Mouse (Mus musculus) megakaryocyte-erythroid progenitor cell, adult 5 weeks (primary cell): ENCODE data around the gene Zmynd10. TPM values are rescaled to one million over a fixed set of nuclear protein-coding genes. Genes with fewer than 3 reads are reported as not detected.

ENCODE experiments used
- polyA plus RNA-seq: library from polyadenylated mRNA; stranded (reverse); fragments of >175 nt; gene quantifications from 2 replicates; pipeline ENCODE4 v1.2.3, GENCODE M21; 2012

The Zmynd10 gene
- 0.65 and 0.95 TPM in 2 replicates for polyA plus RNA-seq

GRCm38 (mm10) chr9:107547026-107547425 lies at the start of gene Zmynd10:
Gene Zmynd10, plus strand, starts transcription at chr9:107547298.

GRCm38 (mm10) chr9:107533791-107534407 lies 13.2 kb upstream of the Zmynd10 start, which contains the start of gene Tmem115:
Gene Tmem115, plus strand, starts transcription at chr9:107533945.

DNA sequence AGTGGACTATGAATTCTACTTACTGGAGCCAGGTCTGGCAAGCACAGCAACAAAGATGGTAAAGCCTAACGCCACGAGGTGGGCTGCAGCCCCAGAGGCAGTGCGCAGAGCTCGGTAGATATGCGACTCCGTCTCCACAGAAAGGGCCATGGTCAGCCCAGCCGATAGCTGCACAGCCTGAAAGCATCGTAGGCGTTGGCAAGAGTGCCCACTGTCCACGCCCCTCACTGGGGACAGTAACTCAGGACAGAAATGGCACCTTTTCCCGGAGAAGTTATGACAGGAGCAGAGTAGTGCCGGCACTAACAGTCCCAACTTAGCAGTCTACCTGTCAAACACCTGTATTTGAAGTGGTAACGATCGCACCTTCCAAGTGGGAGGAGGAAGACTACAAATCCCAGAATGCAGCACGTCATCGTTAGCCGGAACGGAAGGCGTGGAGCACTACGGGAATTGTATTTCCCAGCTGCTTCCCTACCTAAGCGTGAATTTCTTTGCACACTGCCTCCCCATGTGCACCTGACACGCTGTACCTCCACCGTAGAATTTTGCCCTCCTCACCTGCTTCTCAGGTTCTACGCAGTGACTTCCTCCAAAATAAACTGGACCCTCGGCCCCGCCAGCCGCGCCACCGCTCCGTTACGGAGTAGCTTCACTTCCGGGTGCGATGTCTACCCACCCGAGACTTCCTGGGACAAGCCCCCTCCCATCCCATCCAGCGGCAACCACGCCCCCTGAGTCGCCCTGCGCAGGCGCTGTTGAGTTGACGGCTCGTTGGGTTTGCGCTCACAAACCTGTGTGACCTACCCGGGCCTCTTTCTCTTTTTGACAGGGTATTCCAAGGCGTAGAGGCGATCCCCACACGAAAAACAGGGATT lies 5.4 kb upstream of the Zmynd10 start, which contains the start of the genes Cyb561d2 and Nprl2:
Gene Cyb561d2 (minus strand): TSS at position 720 of the 878 bp plus-strand sequence.
Gene Nprl2 (plus strand): TSS at position 753 of the 878 bp plus-strand sequence.

DNA sequence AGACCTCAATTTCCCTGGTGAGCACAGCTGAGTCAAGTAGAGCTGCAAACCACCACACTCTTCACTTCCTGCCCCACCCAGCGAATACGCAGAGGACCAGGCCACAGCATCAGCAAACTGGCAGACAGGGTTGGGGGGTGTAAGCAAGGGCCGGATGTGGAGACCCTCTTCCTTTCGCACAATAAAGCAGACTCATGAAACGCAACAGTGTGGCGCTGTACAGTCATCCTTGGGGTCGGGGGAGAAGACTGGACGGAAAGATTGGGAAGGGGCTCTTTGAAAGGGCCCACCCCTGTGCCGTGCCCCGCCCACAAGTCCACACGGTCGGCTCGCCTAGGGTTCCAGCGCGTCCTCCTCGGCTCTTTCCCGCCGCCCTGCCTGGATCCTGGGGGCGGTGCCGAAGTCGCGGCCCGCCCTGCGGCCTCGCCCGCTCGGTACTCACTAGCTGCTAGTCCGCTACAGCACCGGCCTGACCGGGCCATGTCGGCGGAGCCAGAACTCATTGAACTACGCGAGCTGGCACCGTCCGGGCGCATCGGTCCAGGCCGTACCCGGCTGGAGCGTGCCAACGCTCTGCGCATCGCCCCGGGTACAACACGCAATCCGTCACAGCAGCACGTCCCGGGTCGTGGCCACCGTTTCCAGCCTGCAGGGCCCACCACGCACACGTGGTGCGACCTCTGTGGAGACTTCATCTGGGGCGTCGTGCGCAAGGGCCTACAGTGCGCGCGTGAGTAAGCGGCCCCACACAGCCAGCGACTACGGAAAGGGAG lies 4.2 kb downstream of the Zmynd10 start, which contains the start of gene Rassf1:
Gene Rassf1 (plus strand): TSS at position 439 of the 773 bp plus-strand sequence.

DNA sequence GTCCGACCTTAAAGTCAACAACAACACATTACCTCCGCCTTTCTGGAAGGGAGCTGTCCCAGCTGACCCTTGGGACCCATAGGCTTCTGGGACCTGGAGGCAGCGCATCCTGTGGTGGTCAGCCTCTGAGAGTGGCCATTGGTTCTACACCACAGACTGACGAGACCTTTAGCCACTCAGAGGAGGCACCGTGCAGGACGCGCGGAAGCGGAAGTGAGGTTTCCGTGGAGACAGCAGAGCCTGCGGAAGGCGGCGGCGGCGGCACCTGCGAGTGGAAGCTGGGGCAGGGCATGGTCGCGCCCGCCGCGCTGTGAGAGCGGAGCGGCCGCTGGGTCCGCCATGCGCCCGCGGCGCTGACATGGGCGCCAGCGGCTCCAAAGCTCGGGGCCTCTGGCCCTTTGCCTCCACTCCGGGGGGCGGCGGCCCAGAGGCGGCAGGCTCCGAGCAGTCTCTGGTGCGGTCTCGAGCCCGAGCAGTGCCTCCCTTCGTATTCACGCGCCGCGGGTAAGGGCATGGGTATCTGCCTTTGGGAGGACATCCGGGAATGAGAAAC lies 16.0 kb downstream of the Zmynd10 start, which contains the start of gene Tusc2:
Gene Tusc2 (plus strand): TSS at position 227 of the 553 bp plus-strand sequence.

DNA sequence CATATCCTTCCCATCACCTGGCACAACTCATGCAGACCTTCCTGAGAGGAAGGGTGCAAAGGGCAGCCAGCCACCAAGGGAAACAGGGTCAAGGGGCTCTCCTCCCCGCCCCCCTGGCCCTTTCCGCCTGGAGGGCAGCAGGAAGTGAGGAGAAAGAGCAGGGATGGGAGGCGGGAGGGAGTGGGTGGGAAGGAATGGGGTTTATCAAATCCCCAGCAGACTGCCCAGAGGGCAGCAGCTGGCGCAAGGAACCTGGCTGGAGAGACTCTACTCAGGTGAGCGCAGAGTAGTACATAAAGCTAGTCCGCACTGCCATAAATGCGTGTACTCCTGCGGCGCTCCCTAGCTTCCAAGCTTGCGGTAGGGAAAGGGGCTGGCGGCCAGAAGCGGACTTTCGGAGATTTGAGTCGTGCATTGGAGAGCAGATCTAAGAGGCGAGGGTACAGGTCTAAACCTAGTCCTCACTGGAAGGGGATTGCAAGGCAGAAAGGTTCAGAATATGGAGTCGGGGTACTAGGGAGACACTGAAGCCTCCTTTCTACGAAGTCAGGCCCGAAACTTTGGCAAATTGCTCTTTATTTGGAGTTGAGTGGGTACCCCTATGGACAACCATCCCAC lies 20.7 kb downstream of the Zmynd10 start, which contains the start of gene Hyal2:
Gene Hyal2 (plus strand): TSS at position 244 of the 618 bp plus-strand sequence.

DNA sequence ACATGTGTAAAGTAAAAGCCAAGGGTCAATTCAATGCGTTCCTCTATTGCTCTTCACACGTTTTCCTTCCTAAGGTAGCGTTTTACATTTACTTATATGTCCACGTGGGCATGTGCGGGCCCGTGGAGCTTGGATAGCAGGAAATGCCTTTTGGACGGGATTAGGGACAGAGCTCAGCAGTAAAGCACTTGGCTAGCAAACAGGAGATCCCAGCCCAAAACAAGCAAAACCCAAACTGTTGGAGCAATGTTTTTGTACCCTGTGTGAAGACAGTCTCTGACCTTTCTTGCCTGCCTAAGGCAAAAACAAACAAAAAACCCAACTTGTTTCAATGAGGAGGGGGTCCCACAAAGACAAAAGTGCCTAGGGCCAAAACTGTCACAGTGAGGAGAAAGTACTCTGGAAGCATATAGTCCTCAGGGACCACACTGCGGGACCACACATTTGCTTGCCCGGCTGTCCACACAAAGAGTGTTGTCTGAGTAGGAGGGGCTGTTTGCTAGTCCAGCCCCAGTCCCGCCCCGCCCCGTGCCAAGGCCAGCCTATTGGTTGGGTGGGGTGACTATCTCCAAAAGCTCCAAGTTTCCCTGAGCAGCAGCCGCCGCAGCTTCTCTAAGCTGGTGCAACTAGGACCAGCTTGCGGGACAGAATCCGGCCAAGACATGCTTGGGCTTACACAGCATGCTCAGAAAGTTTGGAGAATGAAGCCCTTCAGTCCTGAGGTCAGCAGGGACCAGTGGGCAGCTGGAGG lies 29.4 kb downstream of the Zmynd10 start, which contains the start of gene Hyal1:
Gene Hyal1 (plus strand): TSS at position 571 of the 751 bp plus-strand sequence.

GRCm38 (mm10) chr9:107578587-107578986 lies 31.5 kb downstream of the Zmynd10 start, which contains the start of gene Naa80:
Gene Naa80, plus strand, starts transcription at chr9:107578887.

GRCm38 (mm10) chr9:107580501-107581317 lies 33.6 kb downstream of the Zmynd10 start, which contains the start of gene Hyal3:
Gene Hyal3, plus strand, starts transcription at chr9:107580818.

DNA sequence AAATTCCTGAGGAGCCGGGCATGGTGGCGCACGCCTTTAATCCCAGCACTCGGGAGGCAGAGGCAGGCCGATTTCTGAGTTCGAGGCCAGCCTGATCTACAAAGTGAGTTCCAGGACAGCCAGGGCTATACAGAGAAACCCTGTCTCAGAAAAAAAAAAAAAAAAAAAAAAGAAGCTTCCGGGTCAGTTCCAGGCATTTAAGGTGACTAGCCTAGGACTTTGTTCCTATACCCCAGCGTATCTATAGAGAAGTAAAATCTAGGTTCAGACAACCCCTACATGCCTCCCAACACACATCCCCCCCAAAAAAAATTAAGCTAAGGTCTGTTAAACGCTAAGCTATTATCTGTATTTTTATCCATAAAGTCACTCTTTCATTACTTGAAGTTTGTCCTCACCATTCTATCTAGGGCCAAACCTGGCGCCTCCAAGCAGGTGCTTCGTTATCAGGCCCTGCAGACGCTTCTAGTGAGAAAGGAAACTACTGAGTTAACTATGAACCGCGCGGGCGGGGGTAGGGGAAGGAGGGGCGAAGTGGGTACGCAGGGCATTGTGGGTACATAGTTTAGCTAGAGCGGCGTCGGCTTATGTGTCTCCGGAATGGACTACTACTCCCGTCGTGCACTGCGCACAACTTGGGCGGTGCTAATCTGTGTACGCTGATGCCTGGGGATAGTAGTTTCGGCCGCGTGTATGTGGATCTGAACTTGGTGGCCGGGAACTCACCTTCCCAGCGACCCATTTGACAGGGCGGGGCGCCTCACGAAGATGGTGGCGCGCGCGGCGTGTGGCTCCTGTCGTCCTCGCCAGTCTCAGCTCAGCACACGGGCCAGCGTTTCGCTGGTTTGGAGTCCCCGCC lies 40.1 kb downstream of the Zmynd10 start, which contains the start of gene Ifrd2:
Gene Ifrd2 (plus strand): TSS at position 669 of the 859 bp plus-strand sequence.

Other genes with a start within 250 kb of the Zmynd10 start
- 2.8 and 3.5 TPM in 2 replicates for gene Hemk1, start 208.9 kb upstream of the Zmynd10 start, polyA plus RNA-seq
- 0.34 and 0.41 TPM in 2 replicates for gene 6430571L13Rik, start 206.7 kb upstream of the Zmynd10 start, polyA plus RNA-seq
- gene Cacna2d2, start 147.7 kb upstream of the Zmynd10 start, polyA plus RNA-seq: 1.7 and 2.1 TPM in 2 replicates
- 30.5 and 30.9 TPM in 2 replicates for gene Tmem115, start 13.4 kb upstream of the Zmynd10 start, polyA plus RNA-seq
- 17.6 and 21.3 TPM in 2 replicates for gene Cyb561d2, start 5.1 kb upstream of the Zmynd10 start, polyA plus RNA-seq
- 0.73 and 1.6 TPM in 2 replicates for gene Nprl2, start 5.1 kb upstream of the Zmynd10 start, polyA plus RNA-seq
- 41.8 and 45.8 TPM in 2 replicates for gene Rassf1, start 4.3 kb downstream of the Zmynd10 start, polyA plus RNA-seq
- gene Tusc2, start 16.0 kb downstream of the Zmynd10 start, polyA plus RNA-seq: 8.9 and 11.0 TPM in 2 replicates
- gene Hyal2, start 20.6 kb downstream of the Zmynd10 start, polyA plus RNA-seq: 11.0 and 18.3 TPM in 2 replicates
- 2.8 and 3.0 TPM in 2 replicates for gene Hyal1, start 29.6 kb downstream of the Zmynd10 start, polyA plus RNA-seq
- gene Naa80, start 31.6 kb downstream of the Zmynd10 start, polyA plus RNA-seq: 57.1 and 59.8 TPM in 2 replicates
- 0.47 and 0.67 TPM in 2 replicates for gene Hyal3, start 33.5 kb downstream of the Zmynd10 start, polyA plus RNA-seq
- 99.4 and 110 TPM in 2 replicates for gene Ifrd2, start 40.3 kb downstream of the Zmynd10 start, polyA plus RNA-seq
- 0.09 TPM in 1 of 2 replicates, not detected in the other for gene Sema3b, start 61.9 kb downstream of the Zmynd10 start, polyA plus RNA-seq
- gene Gnai2, start 88.1 kb downstream of the Zmynd10 start, polyA plus RNA-seq: 1,176 and 1,508 TPM in 2 replicates
- gene Slc38a3, start 122.2 kb downstream of the Zmynd10 start, polyA plus RNA-seq: 0.02 and 0.03 TPM in 2 replicates
- 0.33 and 0.55 TPM in 2 replicates for gene Gnat1, start 132.4 kb downstream of the Zmynd10 start, polyA plus RNA-seq
- gene Sema3f, start 163.2 kb downstream of the Zmynd10 start, polyA plus RNA-seq: 0.52 and 0.71 TPM in 2 replicates
- gene Rbm5, start 223.7 kb downstream of the Zmynd10 start, polyA plus RNA-seq: 22.6 and 29.7 TPM in 2 replicates